Mouse (Mus musculus): ENCODE data around the gene Rragc.

Rragc gene

GRCm38 (mm10) chr4:123956703-123957491 is 39.7 kb downstream of the Rragc start:
- peak; percentile 81 for DNase-seq

- no peak for DNase-seq
Measured at GRCm38 (mm10) chr4:123957492-123957808, 40.2 kb downstream of the Rragc start.

DNA sequence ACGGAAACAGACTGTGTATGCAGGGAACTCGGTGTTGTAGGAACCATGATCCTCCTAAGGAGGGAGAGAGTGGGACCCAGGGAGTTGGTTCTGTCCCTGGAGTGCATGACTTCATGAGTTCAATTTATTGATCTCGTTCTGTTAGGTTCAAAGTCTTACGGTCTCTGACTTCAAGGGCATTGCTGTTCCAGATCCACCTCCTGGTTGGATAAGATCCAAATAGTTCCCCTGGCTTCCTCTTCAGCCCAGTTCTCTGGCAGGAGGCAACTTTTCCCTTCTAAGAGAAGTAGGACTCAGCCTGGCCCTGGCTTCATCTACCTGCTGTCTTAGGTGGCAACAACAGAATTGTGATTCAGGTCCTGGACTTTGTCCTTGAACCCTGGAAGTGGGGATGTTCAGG is 40.6 kb downstream of the Rragc start:
- no peak for DNase-seq

DNA sequence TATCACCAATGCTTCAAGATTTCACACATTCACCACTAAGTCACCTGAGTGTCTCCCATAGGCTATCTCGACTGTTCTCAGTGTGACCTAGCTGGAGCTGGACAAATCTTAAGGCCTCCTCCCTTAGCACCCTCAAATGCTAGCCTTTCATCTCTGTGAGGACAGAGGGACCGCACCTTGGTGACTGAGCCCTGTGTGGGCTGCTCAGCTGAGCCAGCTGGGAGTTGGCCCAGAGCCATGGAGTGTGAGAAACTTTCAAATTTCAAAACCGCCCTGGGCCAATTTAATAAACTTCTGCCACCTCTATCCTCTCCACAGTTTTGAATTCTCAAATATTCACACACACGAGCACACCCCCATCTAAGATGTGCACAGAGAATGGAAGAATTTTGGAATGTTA is 43.7 kb downstream of the Rragc start:
- peak in 1 of 2 experiments; percentile 9 for DNase-seq

GRCm38 (mm10) chr4:123962721-123963120 is 45.5 kb downstream of the Rragc start:
- no peak for DNase-seq

DNA sequence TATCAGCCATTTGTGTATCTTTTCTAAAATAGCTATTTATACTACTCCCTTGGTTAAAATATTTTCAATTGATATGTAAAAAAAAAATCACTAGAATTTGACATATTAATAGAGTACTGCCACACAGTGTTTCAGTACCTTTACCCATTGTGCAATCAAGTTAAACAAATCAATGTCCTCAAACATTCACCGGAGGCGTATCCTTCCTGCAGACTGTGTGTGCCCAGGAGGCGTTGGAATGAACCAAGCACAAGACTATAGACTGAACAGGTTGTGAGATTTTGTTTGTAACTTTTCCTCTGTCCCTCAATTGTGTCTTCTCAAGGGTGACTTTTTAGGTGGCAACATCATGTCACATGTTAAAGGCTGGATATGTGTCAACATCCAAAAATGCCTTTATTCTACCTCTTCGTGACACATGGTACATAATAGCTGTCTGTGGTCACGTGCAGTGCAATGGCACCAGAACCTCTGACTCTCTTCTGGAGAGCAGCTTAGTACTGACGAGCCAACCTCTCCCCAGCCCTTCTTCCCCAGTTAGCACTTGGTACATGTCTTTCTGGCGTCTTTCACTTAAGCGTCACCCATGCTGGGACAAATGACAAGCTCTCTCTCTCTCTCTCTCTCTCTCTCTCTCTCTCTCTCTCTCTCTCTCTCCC is 51.5 kb downstream of the Rragc start:
- DNase-seq: no peak

GRCm38 (mm10) chr4:123969458-123969857 is 52.2 kb downstream of the Rragc start:
- DNase-seq: no peak

DNA sequence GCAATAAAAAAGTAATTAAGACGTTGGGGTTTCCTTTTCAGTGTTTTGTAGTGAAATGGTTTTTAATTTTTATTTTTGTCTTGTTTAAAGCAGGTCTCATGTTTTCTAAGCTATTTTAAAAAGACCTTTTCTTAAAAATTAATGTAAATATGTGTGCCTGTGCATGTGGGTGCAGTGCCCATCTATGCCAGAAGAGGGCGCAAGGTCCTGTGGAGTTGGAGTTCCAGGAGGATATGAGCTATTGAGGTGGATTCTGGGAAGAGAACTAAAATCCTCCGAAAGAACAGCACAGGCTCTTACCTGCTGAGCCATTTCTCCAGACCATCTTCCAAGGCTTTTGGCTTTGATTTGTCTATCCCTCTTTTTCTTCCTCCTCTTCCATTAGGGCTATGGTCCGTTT is 53.8 kb downstream of the Rragc start:
- peak in 1 of 2 experiments; percentile 6 for DNase-seq

DNA sequence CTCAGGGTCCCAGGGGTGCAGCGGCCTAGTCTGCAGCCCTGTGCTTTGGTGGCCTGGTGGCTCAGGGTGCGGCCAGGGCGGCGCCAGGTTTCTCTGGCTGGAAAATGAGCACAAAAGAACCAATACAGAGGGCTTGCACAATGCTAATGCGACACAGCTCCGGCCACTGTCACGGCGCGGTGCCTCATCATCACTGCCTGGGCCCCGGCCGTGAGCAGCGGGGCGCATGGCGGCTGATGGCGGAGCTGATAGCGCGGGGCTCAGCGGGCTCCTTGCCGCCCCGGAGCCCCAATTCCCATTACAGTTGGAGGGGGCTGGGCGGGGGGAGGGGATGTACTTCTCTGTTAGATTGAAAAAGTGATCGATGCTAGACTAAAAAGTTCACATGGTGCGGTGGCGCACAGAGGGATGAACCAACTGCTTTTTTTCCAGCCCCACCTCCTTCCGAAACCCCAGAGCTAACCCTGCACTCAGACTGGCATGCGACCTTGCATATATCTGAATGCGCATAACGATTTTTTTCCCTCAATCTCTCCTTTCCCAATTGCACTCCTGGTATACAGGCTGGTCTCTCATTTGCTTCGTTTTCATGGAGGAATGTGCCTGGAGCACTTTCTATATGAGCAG is 55.3 kb downstream of the Rragc start:
- DNase-seq: no peak

- DNase-seq: no peak
Measured at GRCm38 (mm10) chr4:123982105-123982504, 64.9 kb downstream of the Rragc start.
